Mouse (Mus musculus) adrenal gland (tissue): ENCODE data around the gene Car12.

Experiments used
- intact Hi-C: fragments of 180-260 bp; cut with DNase I; formaldehyde crosslinking; loops from one replicate; pipeline ENCODE4 v1.15.1; 2025

Gene Car12

GRCm38 (mm10) chr9:66708816-66709555 lies 4.5 kb upstream of the Car12 start:
- intact Hi-C loops, result no loop called here

GRCm38 (mm10) chr9:66710626-66711025 lies 2.9 kb upstream of the Car12 start:
- intact Hi-C loops, result no loop called here

GRCm38 (mm10) chr9:66714022-66714515 lies 583 bp downstream of the Car12 start:
- intact Hi-C loops, result no loop called here

- intact Hi-C loops, result no loop called here
Measured at GRCm38 (mm10) chr9:66715361-66715760, 1.9 kb downstream of the Car12 start.

- intact Hi-C loops, result no loop called here
Measured at GRCm38 (mm10) chr9:66716533-66716932, 3.0 kb downstream of the Car12 start.

- intact Hi-C loops, result no loop called here
Measured at GRCm38 (mm10) chr9:66720686-66721450, 7.4 kb downstream of the Car12 start.

- intact Hi-C loops, result no loop called here
Measured at GRCm38 (mm10) chr9:66722187-66722868, 8.8 kb downstream of the Car12 start.

- intact Hi-C loops, result no loop called here
Measured at GRCm38 (mm10) chr9:66722869-66723272, 9.4 kb downstream of the Car12 start.

GRCm38 (mm10) chr9:66725591-66725990 lies 12.1 kb downstream of the Car12 start:
- intact Hi-C loops, result no loop called here

GRCm38 (mm10) chr9:66727333-66727732 lies 13.8 kb downstream of the Car12 start:
- intact Hi-C loops, result no loop called here

- intact Hi-C loops, result no loop called here
Measured at GRCm38 (mm10) chr9:66730556-66730955, 17.1 kb downstream of the Car12 start.

GRCm38 (mm10) chr9:66731284-66731683 lies 17.8 kb downstream of the Car12 start:
- intact Hi-C loops, result no loop called here

GRCm38 (mm10) chr9:66732791-66733691 lies 19.6 kb downstream of the Car12 start:
- intact Hi-C loops, result no loop called here

- intact Hi-C loops, result no loop called here
Measured at GRCm38 (mm10) chr9:66734568-66734967, 21.1 kb downstream of the Car12 start.

GRCm38 (mm10) chr9:66735122-66735521 lies 21.6 kb downstream of the Car12 start:
- intact Hi-C loops, result no loop called here

- intact Hi-C loops, result no loop called here
Measured at GRCm38 (mm10) chr9:66736016-66736415, 22.5 kb downstream of the Car12 start.

- intact Hi-C loops, result no loop called here
Measured at GRCm38 (mm10) chr9:66736551-66736950, 23.1 kb downstream of the Car12 start.

GRCm38 (mm10) chr9:66739516-66739915 lies 26.0 kb downstream of the Car12 start:
- intact Hi-C loops, result no loop called here

- intact Hi-C loops, result no loop called here
Measured at GRCm38 (mm10) chr9:66744531-66744930, 31.0 kb downstream of the Car12 start.

GRCm38 (mm10) chr9:66748390-66748789 lies 34.9 kb downstream of the Car12 start:
- intact Hi-C loops, result no loop called here

GRCm38 (mm10) chr9:66752849-66753248 lies 39.4 kb downstream of the Car12 start:
- intact Hi-C loops, result no loop called here
